Mouse (Mus musculus): ENCODE data around the gene Timm22. TPM values are rescaled to one million over a fixed set of nuclear protein-coding genes. Genes with fewer than 3 reads are reported as not detected.

The Timm22 gene
- polyA plus RNA-seq, 2 experiments = 11.1 to 47.4 TPM

GRCm38 (mm10) chr11:76450202-76450561 is 43.4 kb downstream of the Timm22 start:
- Histone ChIP-seq H3K4me1 (replicated peaks; ENCODE audit: control insufficient read depth in 2 of 2, insufficient read depth in 2 of 2, low read length in 1 of 2) (0 out of 4 replicates have a peak, but pooled peaks cover 0 to 5% of the 10 kb centered on the region in 2 experiments), H3K27ac (no peak overlapping the region), H3K9me3 (ENCODE audit: control insufficient read depth, low read length) (no peaks in the 10 kb centered on the region), H3K4me2 (ENCODE audit: low read depth) (no peak overlapping the region), H3K4me3 (ENCODE audit: insufficient read depth in 1 of 2, low read depth in 2 of 2, low read length in 2 of 2) (no peak overlapping the region), H3K27me3 (ENCODE audit: control insufficient read depth, insufficient read depth, low read length) (no peaks in the 10 kb centered on the region), H3K9ac (replicated peaks) (no peak overlapping the region), H3K36me3 (replicated peaks; ENCODE audit: control insufficient read depth, insufficient read depth, low read depth) (no peaks in the 10 kb centered on the region)
- WGBS (ENCODE audit: insufficient replicate concordance) = 53% methylated on average over 3 of the region's 3 CpGs
- TF ChIP-seq CTCF (IDR thresholded peaks at IDR 0.05; ENCODE audit: low read depth) = no peak
- no peak for TF ChIP-seq EP300 (IDR thresholded peaks at IDR 0.05; ENCODE audit: low read depth)
- DNase-seq (ENCODE audit: low read depth in 3 of 3, low spot score in 3 of 3) (no peak), ATAC-seq (ENCODE audit: insufficient read depth) (no peak)

GRCm38 (mm10) chr11:76454492-76454891 is 47.7 kb downstream of the Timm22 start:
- WGBS (ENCODE audit: insufficient replicate concordance) = 48% methylated on average over 5 of the region's 5 CpGs
- ATAC-seq (ENCODE audit: insufficient read depth) = no peak
- Histone ChIP-seq H3K27me3 (ENCODE audit: control insufficient read depth, insufficient read depth, low read length) (no peaks in the 10 kb centered on the region), H3K36me3 (replicated peaks; ENCODE audit: control insufficient read depth, insufficient read depth, low read depth) (no peaks in the 10 kb centered on the region), H3K9ac (replicated peaks) (no peak overlapping the region), H3K9me3 (ENCODE audit: control insufficient read depth, low read length) (no peaks in the 10 kb centered on the region), H3K27ac (no peak overlapping the region), H3K4me3 (ENCODE audit: insufficient read depth in 1 of 2, low read depth in 2 of 2, low read length in 2 of 2) (no peak overlapping the region), H3K4me1 (replicated peaks; ENCODE audit: control insufficient read depth in 2 of 2, insufficient read depth in 2 of 2, low read length in 1 of 2) (no peaks in the 10 kb centered on the region; a peak in 1 of 4 replicates), H3K4me2 (ENCODE audit: low read depth) (no peak overlapping the region)
- no peak for DNase-seq (ENCODE audit: low read depth in 3 of 3, low spot score in 3 of 3)
- peak; percentile 91 for TF ChIP-seq CTCF (IDR thresholded peaks at IDR 0.05; ENCODE audit: low read depth)
- TF ChIP-seq EP300 (IDR thresholded peaks at IDR 0.05; ENCODE audit: low read depth) = no peak

GRCm38 (mm10) chr11:76456233-76456632 is 49.5 kb downstream of the Timm22 start:
- peak; percentile 40 to 49 (median 43) for DNase-seq (ENCODE audit: low read depth in 3 of 3, low spot score in 3 of 3)
- no peak for ATAC-seq (ENCODE audit: insufficient read depth)
- 23% methylated on average over 6 of the region's 6 CpGs for WGBS (ENCODE audit: insufficient replicate concordance)
- no peaks in the 10 kb centered on the region for H3K27me3 ChIP-seq (ENCODE audit: control insufficient read depth, insufficient read depth, low read length)
- no peaks in the 10 kb centered on the region for H3K9me3 ChIP-seq (ENCODE audit: control insufficient read depth, low read length)
- no peaks in the 10 kb centered on the region; a peak in 1 of 4 replicates for H3K4me1 ChIP-seq (replicated peaks; ENCODE audit: control insufficient read depth in 2 of 2, insufficient read depth in 2 of 2, low read length in 1 of 2)
- H3K9ac ChIP-seq (replicated peaks) = no peak overlapping the region
- H3K4me3 ChIP-seq (ENCODE audit: insufficient read depth in 1 of 2, low read depth in 2 of 2, low read length in 2 of 2) = no peak overlapping the region
- H3K36me3 ChIP-seq (replicated peaks; ENCODE audit: control insufficient read depth, insufficient read depth, low read depth) = no peaks in the 10 kb centered on the region
- no peak overlapping the region for H3K27ac ChIP-seq
- TF ChIP-seq EP300 (IDR thresholded peaks at IDR 0.05; ENCODE audit: low read depth) = no peak
- peak; percentile 98 for TF ChIP-seq CTCF (IDR thresholded peaks at IDR 0.05; ENCODE audit: low read depth)
- H3K4me2 ChIP-seq (ENCODE audit: low read depth) = no peak overlapping the region

DNA sequence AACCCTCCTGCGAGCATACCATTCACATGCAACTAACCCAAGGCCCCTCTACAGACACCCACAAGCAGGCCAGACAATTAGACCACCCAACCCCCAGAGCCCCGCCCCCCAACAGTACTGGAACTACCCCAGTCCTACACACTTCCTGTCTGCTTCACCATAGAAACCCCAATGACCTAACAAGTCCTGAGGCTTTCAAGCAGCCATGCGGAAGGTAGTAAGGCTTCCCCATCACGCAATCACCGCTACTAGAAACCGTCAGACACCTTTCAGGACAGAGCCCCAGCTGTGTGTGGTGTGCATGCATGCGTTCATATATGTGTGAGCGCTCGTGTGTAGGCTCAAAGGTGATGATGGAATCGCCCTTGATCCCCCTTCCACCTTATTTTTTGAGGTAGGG is 50.1 kb downstream of the Timm22 start:
- Histone ChIP-seq H3K9ac (replicated peaks) (no peak overlapping the region), H3K4me1 (replicated peaks; ENCODE audit: control insufficient read depth in 2 of 2, insufficient read depth in 2 of 2, low read length in 1 of 2) (no peaks in the 10 kb centered on the region; a peak in 1 of 4 replicates), H3K27me3 (ENCODE audit: control insufficient read depth, insufficient read depth, low read length) (no peaks in the 10 kb centered on the region), H3K27ac (no peak overlapping the region), H3K9me3 (ENCODE audit: control insufficient read depth, low read length) (no peaks in the 10 kb centered on the region), H3K4me2 (ENCODE audit: low read depth) (no peak overlapping the region), H3K4me3 (ENCODE audit: insufficient read depth in 1 of 2, low read depth in 2 of 2, low read length in 2 of 2) (no peak overlapping the region), H3K36me3 (replicated peaks; ENCODE audit: control insufficient read depth, insufficient read depth, low read depth) (no peaks in the 10 kb centered on the region)
- ATAC-seq (ENCODE audit: insufficient read depth) = no peak
- 37% methylated on average over 10 of the region's 10 CpGs for WGBS (ENCODE audit: insufficient replicate concordance)
- no peak for TF ChIP-seq CTCF (IDR thresholded peaks at IDR 0.05; ENCODE audit: low read depth)
- no peak for TF ChIP-seq EP300 (IDR thresholded peaks at IDR 0.05; ENCODE audit: low read depth)
- DNase-seq (ENCODE audit: low read depth in 3 of 3, low spot score in 3 of 3) = no peak

DNA sequence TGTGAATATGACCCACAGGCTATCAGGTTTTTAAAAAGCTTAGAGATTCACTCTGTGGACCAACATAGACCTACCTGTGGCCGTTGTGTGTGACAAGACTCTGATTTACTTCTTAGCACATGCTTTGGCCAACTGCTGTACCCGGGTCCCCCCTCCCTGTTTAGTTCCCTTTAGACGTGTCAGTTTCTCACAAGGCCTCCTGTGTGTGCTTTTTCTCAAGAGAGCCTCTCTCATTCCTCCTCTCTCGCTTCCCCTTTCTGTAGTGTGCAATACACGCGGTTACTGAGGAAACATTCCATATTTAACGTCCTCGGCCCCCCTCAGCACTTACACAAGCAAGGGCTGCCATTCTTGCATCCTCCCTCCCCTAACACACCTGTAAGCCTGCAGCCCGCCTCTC is 52.0 kb downstream of the Timm22 start:
- Histone ChIP-seq H3K4me2 (ENCODE audit: low read depth) (no peak overlapping the region), H3K27ac (no peak overlapping the region), H3K9ac (replicated peaks) (no peak overlapping the region), H3K4me3 (ENCODE audit: insufficient read depth in 1 of 2, low read depth in 2 of 2, low read length in 2 of 2) (no peak overlapping the region), H3K27me3 (ENCODE audit: control insufficient read depth, insufficient read depth, low read length) (no peaks in the 10 kb centered on the region), H3K9me3 (ENCODE audit: control insufficient read depth, low read length) (no peaks in the 10 kb centered on the region), H3K36me3 (replicated peaks; ENCODE audit: control insufficient read depth, insufficient read depth, low read depth) (no peaks in the 10 kb centered on the region), H3K4me1 (replicated peaks; ENCODE audit: control insufficient read depth in 2 of 2, insufficient read depth in 2 of 2, low read length in 1 of 2) (no peaks in the 10 kb centered on the region; a peak in 1 of 4 replicates)
- WGBS (ENCODE audit: insufficient replicate concordance) = 34% methylated on average over 9 of the region's 9 CpGs
- TF ChIP-seq CTCF (IDR thresholded peaks at IDR 0.05; ENCODE audit: low read depth) (no peak), EP300 (IDR thresholded peaks at IDR 0.05; ENCODE audit: low read depth) (no peak)
- no peak for DNase-seq (ENCODE audit: low read depth in 3 of 3, low spot score in 3 of 3)
- no peak for ATAC-seq (ENCODE audit: insufficient read depth)

Measured in liver, embryonic 14.5 days (tissue).